Mouse (Mus musculus) MEL (cell line): ENCODE results near the gene Dglucy. TPM values are rescaled to one million over a fixed set of nuclear protein-coding genes. Genes with fewer than 3 reads are reported as not detected.

Experiments used
- DNase-seq: peaks from one replicate; pipeline ENCODE4 v3.0.0; 2011; ENCODE audit warnings: low read depth, low spot score
- H3K27ac ChIP-seq: 2 replicates; pipeline ENCODE4 v1.5.1; 2012; ENCODE audit warnings: low read depth, mild to moderate bottlenecking, control low read depth, low read length, moderate library complexity; ENCODE audit not compliant: control insufficient read depth
- H3K27me3 ChIP-seq, 2 experiments: fragments of 150-350 bp in 1 of 2; sonication (generic) in 1 of 2; 2 replicates each; pipeline ENCODE4 v1.6.1; 2012; ENCODE audit warnings: low read length in 2 of 2, mild to moderate bottlenecking in 2 of 2, improper control_type of control experiment in 1 of 2, moderate library complexity in 1 of 2; ENCODE audit not compliant: insufficient read depth in 2 of 2, control insufficient read depth in 1 of 2
- H3K36me3 ChIP-seq, 2 experiments: 2 replicates each; pipeline ENCODE4 v1.6.1; 2012 to 2014; ENCODE audit warnings: low read length in 2 of 2, improper control_type of control experiment in 1 of 2, inconsistent platforms in 1 of 2, mild to moderate bottlenecking in 1 of 2; ENCODE audit not compliant: insufficient read depth in 2 of 2, control insufficient read depth in 1 of 2
- H3K4me1 ChIP-seq, 2 experiments: fragments of 150-350 bp in 1 of 2; sonication (generic) in 1 of 2; 2 replicates each; pipeline ENCODE4 v1.6.1; 2012; ENCODE audit warnings: low read length in 2 of 2, improper control_type of control experiment in 1 of 2, mild to moderate bottlenecking in 1 of 2; ENCODE audit not compliant: insufficient read depth in 2 of 2, control insufficient read depth in 1 of 2
- H3K4me3 ChIP-seq, 2 experiments: fragments of 150-350 bp in 1 of 2; sonication (generic) in 1 of 2; 2 replicates each; pipeline ENCODE4 v1.5.1; 2012; ENCODE audit warnings: low read depth in 2 of 2, low read length in 2 of 2, mild to moderate bottlenecking in 2 of 2, moderate library complexity in 2 of 2, control low read depth in 1 of 2, improper control_type of control experiment in 1 of 2; ENCODE audit not compliant: control insufficient read depth in 1 of 2, insufficient read depth in 1 of 2
- H3K79me2 ChIP-seq: 2 replicates; pipeline ENCODE4 v1.6.1; 2012; ENCODE audit warnings: mild to moderate bottlenecking, low read length, moderate library complexity; ENCODE audit not compliant: control insufficient read depth, poor library complexity, insufficient read depth
- H3K9ac ChIP-seq: 2 replicates; pipeline ENCODE4 v1.6.1; 2012; ENCODE audit warnings: low read depth, mild to moderate bottlenecking, control low read depth, low read length, moderate library complexity; ENCODE audit not compliant: control insufficient read depth, poor library complexity, severe bottlenecking
- H3K9me3 ChIP-seq: fragments of 150-350 bp; sonication (generic); replicated peaks from 2 replicates; pipeline ENCODE4 v1.6.1; 2012; ENCODE audit warnings: mild to moderate bottlenecking, low read length, improper control_type of control experiment, moderate library complexity; ENCODE audit not compliant: insufficient read depth
- BHLHE40 ChIP-seq: IDR thresholded peaks from 2 replicates; pipeline ENCODE4 v1.6.1; 2012; ENCODE audit warnings: low read depth, mild to moderate bottlenecking, inconsistent platforms, low read length, improper control_type of control experiment, borderline replicate concordance
- CHD1 ChIP-seq: IDR thresholded peaks from 2 replicates; pipeline ENCODE4 v1.6.1; 2012; ENCODE audit warnings: low read depth, mild to moderate bottlenecking, inconsistent platforms, low read length, improper control_type of control experiment
- CHD2 ChIP-seq: IDR thresholded peaks from 2 replicates; pipeline ENCODE4 v1.6.1; 2011; ENCODE audit warnings: low read length, improper control_type of control experiment
- CTCF ChIP-seq, 3 experiments: IDR thresholded peaks in 2 of 3; conservative IDR thresholded peaks in 1 of 3; 2 replicates each; pipeline ENCODE4 v1.5.1; 2011 to 2012; ENCODE audit warnings: low read length in 3 of 3, low read depth in 2 of 3, mild to moderate bottlenecking in 2 of 3, improper control_type of control experiment in 1 of 3, inconsistent platforms in 1 of 3, mixed read lengths in 1 of 3, moderate library complexity in 1 of 3; ENCODE audit not compliant: control insufficient read depth in 1 of 3, insufficient read depth in 1 of 3, poor library complexity in 1 of 3, severe bottlenecking in 1 of 3
- ELF1 ChIP-seq: IDR thresholded peaks from 2 replicates; pipeline ENCODE4 v1.6.1; 2014; ENCODE audit warnings: low read depth, mild to moderate bottlenecking, inconsistent platforms, low read length, improper control_type of control experiment, moderate library complexity
- ETS1 ChIP-seq: IDR thresholded peaks from 2 replicates; pipeline ENCODE4 v1.6.1; 2012; ENCODE audit warnings: low read depth, mild to moderate bottlenecking, inconsistent platforms, low read length, improper control_type of control experiment, moderate library complexity
- GABPA ChIP-seq: IDR thresholded peaks from 2 replicates; pipeline ENCODE4 v1.6.1; 2012; ENCODE audit warnings: low read depth, mild to moderate bottlenecking, inconsistent platforms, low read length, improper control_type of control experiment, moderate library complexity
- GATA1 ChIP-seq: IDR thresholded peaks from 2 replicates; pipeline ENCODE4 v1.6.1; 2011; ENCODE audit warnings: low read depth, low read length, improper control_type of control experiment
- HCFC1 ChIP-seq: IDR thresholded peaks from 2 replicates; pipeline ENCODE4 v1.6.1; 2012; ENCODE audit warnings: low read depth, mild to moderate bottlenecking, inconsistent platforms, low read length, improper control_type of control experiment, moderate library complexity
- JUND ChIP-seq: IDR thresholded peaks from 2 replicates; pipeline ENCODE4 v1.6.1; 2011; ENCODE audit warnings: low read depth, mild to moderate bottlenecking, improper control_type of control experiment, low read length
- MAX ChIP-seq: IDR thresholded peaks from 2 replicates; pipeline ENCODE4 v1.6.1; 2011; ENCODE audit warnings: low read length, improper control_type of control experiment
- MYB ChIP-seq: IDR thresholded peaks from 2 replicates; pipeline ENCODE4 v1.6.1; 2011; ENCODE audit warnings: mild to moderate bottlenecking, low read depth, low read length, improper control_type of control experiment
- MYC ChIP-seq: IDR thresholded peaks from 2 replicates; pipeline ENCODE4 v1.6.1; 2011; ENCODE audit warnings: low read depth, mild to moderate bottlenecking, low read length, improper control_type of control experiment, moderate library complexity
- NRF1 ChIP-seq: IDR thresholded peaks from 2 replicates; pipeline ENCODE4 v1.6.1; 2014; ENCODE audit warnings: low read depth, mild to moderate bottlenecking, inconsistent platforms, low read length, improper control_type of control experiment, moderate library complexity; ENCODE audit not compliant: poor library complexity, insufficient read depth, severe bottlenecking
- POLR2A ChIP-seq, 2 experiments: IDR thresholded peaks; 2 replicates each; pipeline ENCODE4 v1.6.1; 2011 to 2012; ENCODE audit warnings: low read length in 2 of 2, mild to moderate bottlenecking in 2 of 2, control low read depth in 1 of 2, improper control_type of control experiment in 1 of 2, low read depth in 1 of 2, moderate library complexity in 1 of 2; ENCODE audit not compliant: control insufficient read depth in 1 of 2, insufficient read depth in 1 of 2, poor library complexity in 1 of 2
- RAD21 ChIP-seq: IDR thresholded peaks from 2 replicates; pipeline ENCODE4 v1.6.1; 2011; ENCODE audit warnings: mild to moderate bottlenecking, low read depth, low read length, improper control_type of control experiment
- RCOR1 ChIP-seq: IDR thresholded peaks from 2 replicates; pipeline ENCODE4 v1.6.1; 2012; ENCODE audit warnings: low read depth, mild to moderate bottlenecking, inconsistent platforms, low read length, improper control_type of control experiment
- TAL1 ChIP-seq: IDR thresholded peaks from 2 replicates; pipeline ENCODE4 v1.6.1; 2012; ENCODE audit warnings: mild to moderate bottlenecking, inconsistent platforms, low read length, moderate library complexity, mixed read lengths
- TBP ChIP-seq: IDR thresholded peaks from 2 replicates; pipeline ENCODE4 v1.8.0; 2011; ENCODE audit warnings: low read depth, low read length, improper control_type of control experiment
- TCF12 ChIP-seq: IDR thresholded peaks from 2 replicates; pipeline ENCODE4 v1.6.1; 2014; ENCODE audit warnings: low read depth, mild to moderate bottlenecking, inconsistent platforms, low read length, improper control_type of control experiment, moderate library complexity
- UBTF ChIP-seq: IDR thresholded peaks from 2 replicates; pipeline ENCODE4 v1.6.1; 2012; ENCODE audit warnings: low read depth, mild to moderate bottlenecking, inconsistent platforms, low read length, improper control_type of control experiment, moderate library complexity, borderline replicate concordance; ENCODE audit not compliant: insufficient read depth
- ZKSCAN1 ChIP-seq: IDR thresholded peaks from 2 replicates; pipeline ENCODE4 v1.6.1; 2012; ENCODE audit warnings: low read depth, mild to moderate bottlenecking, inconsistent platforms, low read length, improper control_type of control experiment, moderate library complexity
- ZMIZ1 ChIP-seq: IDR thresholded peaks from 2 replicates; pipeline ENCODE4 v1.6.1; 2012; ENCODE audit warnings: low read depth, mild to moderate bottlenecking, inconsistent platforms, low read length, improper control_type of control experiment, moderate library complexity
- polyA plus RNA-seq, 2 experiments: library from polyadenylated mRNA; stranded (reverse) in 1 of 2; unstranded in 1 of 2; fragments of >175 nt in 1 of 2; fragments of >200 nt in 1 of 2; gene quantifications; 2 replicates each; pipeline versions ENCODE4 v1.2.1 to v1.2.4; 2012; ENCODE audit warnings: low replicate concordance in 2 of 2, low read depth in 1 of 2; ENCODE audit not compliant: insufficient read length in 2 of 2, insufficient read depth in 1 of 2, missing spikeins in 1 of 2
- total RNA-seq: library from RNA; depleted of rRNA; stranded (reverse); fragments of 300-350 nt; gene quantifications from 2 replicates; pipeline ENCODE4 v1.2.3, GENCODE M21; 2012

Gene Dglucy
- total and polyA plus RNA-seq, 3 experiments = 0.03 TPM; not detected in 2

DNA sequence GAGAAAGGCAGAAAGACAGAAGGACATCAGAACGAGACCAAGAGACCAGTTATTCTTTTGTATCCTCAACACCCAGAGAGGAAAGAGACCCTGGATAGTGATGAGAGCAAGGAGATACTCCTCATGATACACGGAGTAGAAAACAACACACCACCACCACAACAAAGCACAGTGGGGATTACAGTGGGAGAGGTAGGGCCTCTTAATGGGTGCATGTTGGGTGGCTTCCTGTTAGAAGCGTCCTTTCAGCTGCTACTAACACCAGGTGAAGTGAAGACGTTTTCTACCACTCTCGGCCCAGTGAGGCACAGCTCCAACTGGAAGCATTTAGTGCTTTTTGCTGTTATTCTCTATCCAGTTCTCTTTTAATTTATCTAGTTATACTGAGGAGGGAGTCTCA lies 128.0 kb downstream of the Dglucy start:
- TF ChIP-seq ZKSCAN1 (no peak), TAL1 (no peak), RAD21 (no peak), CHD2 (no peak), HCFC1 (no peak), GATA1 (no peak), NRF1 (no peak), BHLHE40 (no peak), GABPA (no peak), MYC (no peak), MAX (no peak), ZMIZ1 (no peak), MYB (no peak)
- TF ChIP-seq, all 39 proteins: peak for 0
- Histone ChIP-seq H3K79me2 (no peaks in the 10 kb centered on the region), H3K9me3 (no peaks in the 10 kb centered on the region), H3K4me3 (no peak overlapping the region), H3K9ac (no peak overlapping the region), H3K27ac (no peak overlapping the region), H3K36me3 (no peaks in the 10 kb centered on the region), H3K27me3 (peaks cover 10 to 11% of the 10 kb centered on the region in 2 experiments; a peak in 3 of 4 replicates), H3K4me1 (no peaks in the 10 kb centered on the region)
- DNase-seq = no peak

DNA sequence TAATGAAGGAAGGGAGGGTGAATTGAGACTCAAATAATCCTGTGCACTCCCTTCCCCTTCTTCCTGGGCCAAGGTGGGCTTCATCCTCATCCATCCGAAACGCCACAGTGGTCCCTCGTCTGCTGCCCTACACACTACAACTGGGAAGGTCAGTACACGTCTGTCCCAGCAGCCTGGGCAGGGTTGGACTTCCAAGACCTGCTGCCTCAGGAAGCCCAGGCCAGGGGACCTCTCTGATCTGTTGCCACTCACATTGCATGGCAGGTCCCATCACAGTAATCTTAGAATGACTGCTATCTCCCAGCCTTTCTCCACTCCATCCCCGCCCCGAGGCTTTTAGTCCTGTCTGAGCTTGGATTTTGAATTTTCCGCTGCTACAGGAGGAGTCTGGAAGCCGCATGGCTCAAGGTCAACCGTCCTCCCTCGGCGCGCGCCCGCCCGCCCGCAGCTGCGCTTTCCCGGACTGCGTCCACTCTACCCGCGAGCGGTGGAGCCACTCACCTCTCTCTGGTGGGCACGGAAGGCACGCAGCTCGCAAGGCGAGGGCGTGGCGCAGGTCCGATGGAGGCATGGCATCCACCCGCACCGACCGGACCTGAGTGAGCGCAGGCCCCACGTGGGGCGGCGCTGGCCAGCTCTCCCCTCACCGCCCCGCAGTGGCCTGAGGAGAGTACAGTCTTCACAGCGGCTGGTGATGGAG lies 128.9 kb downstream of the Dglucy start, which contains the start of gene Gpr68:
Gene Gpr68 (minus strand): TSS at position 601 of the 700 bp plus-strand sequence.
- Histone ChIP-seq H3K36me3 (no peaks in the 10 kb centered on the region), H3K9me3 (no peaks in the 10 kb centered on the region), H3K9ac (no peak within 1 kb of the TSS), H3K27ac (no peak within 1 kb of the TSS), H3K4me1 (no peaks in the 10 kb centered on the region), H3K27me3 (peaks cover 3 to 4% of the 10 kb centered on the region in 2 experiments; a peak in 2 of 4 replicates), H3K4me3 (no peak within 1 kb of the TSS), H3K79me2 (no peaks in the 10 kb centered on the region)
- DNase-seq = no peak
- TF ChIP-seq JUND = no peak
- TF ChIP-seq ETS1 = no peak
- no peak for TF ChIP-seq MYC
- TF ChIP-seq TAL1 = no peak
- no peak for TF ChIP-seq CTCF (IDR thresholded peaks at IDR 0.05 in 2 of 3, conservative IDR thresholded peaks at IDR 0.05 in 1 of 3; ENCODE audit: control insufficient read depth in 1 of 3, insufficient read depth in 1 of 3, low read depth in 2 of 3, low read length in 3 of 3, poor library complexity in 1 of 3, severe bottlenecking in 1 of 3)
- TF ChIP-seq HCFC1 = no peak
- TF ChIP-seq UBTF = no peak
- no peak for TF ChIP-seq MAX
- TF ChIP-seq TBP = no peak
- no peak for TF ChIP-seq RCOR1
- no peak for TF ChIP-seq NRF1
- TF ChIP-seq ELF1 = no peak
- no peak for TF ChIP-seq CHD1
- no peak for TF ChIP-seq TCF12
- TF ChIP-seq CHD2 = no peak
- no peak for TF ChIP-seq BHLHE40
- no peak for TF ChIP-seq POLR2A (IDR thresholded peaks at IDR 0.05; ENCODE audit: control insufficient read depth in 1 of 2, insufficient read depth in 1 of 2, low read depth in 1 of 2, low read length in 2 of 2, poor library complexity in 1 of 2)
